Mouse (Mus musculus): ENCODE data around the gene Gm20388. TPM values are rescaled to one million over a fixed set of nuclear protein-coding genes. Genes with fewer than 3 reads are reported as not detected.

Gm20388 gene
- polyA plus RNA-seq, 1 experiment, result 49.7 TPM

DNA sequence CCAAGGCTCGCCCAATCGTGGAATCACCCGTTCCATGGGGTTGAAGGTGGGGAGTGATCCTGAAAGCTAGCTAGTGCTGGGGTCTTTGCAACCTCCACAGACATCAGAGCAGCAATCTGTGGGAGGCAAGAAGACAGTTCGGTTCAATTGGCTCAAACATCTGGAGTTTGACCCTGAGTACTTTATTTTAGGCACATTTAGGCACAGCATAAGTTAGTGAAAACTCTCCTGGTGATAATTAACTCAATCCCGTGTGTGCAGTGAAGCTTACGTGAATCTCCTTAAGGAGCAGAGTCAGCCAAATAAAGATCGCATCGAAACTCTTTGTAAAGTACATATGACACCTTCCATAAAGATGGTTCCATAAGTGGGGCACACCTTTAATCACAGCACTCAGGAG is 28.7 kb upstream of the Gm20388 start:
- TF ChIP-seq POLR2A (IDR thresholded peaks at IDR 0.05; ENCODE audit: low read depth, low read length) (no peak), CTCF (conservative IDR thresholded peaks at IDR 0.05; ENCODE audit: insufficient read depth, insufficient read length, low read depth, low read length) (no peak)
- Histone ChIP-seq H3K27ac (ENCODE audit: insufficient read depth, low read depth, low read length) (peak overlapping the region; percentile 69), H3K36me3 (ENCODE audit: control insufficient read depth, insufficient read depth, low read length) (no peaks in the 10 kb centered on the region), H3K4me1 (ENCODE audit: control insufficient read depth, insufficient read depth, low read length) (peaks cover 31% of the 10 kb centered on the region; the same call in 1 of the 2 replicates), H3K27me3 (replicated peaks; ENCODE audit: control insufficient read depth, insufficient read depth, low read length) (no peaks in the 10 kb centered on the region), H3K4me3 (ENCODE audit: insufficient read depth, low read depth, low read length) (no peak overlapping the region)
- peak; percentile 81 for DNase-seq
- WGBS, result 53% methylated on average over 8 of the region's 8 CpGs

DNA sequence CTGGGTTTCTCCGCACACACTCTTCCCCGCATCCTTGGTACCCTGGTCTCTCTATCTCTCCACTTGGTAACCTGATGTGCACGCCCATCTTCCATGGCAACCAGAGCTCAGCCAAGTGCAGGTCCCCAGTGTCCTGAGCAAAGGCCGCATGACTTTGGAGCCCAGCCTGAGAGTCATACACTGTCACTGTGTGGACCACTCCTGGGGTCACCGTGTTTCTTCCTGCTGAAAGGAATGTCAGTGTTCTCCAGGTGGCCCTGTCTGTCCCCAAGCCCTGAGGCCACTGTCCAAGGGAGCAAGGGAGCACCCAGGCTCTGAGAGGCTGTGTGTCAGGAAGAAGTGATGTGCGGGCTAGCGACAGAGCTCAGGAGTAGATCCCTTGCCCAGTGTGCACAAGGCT is 27.4 kb upstream of the Gm20388 start:
- no peaks in the 10 kb centered on the region for H3K36me3 ChIP-seq (ENCODE audit: control insufficient read depth, insufficient read depth, low read length)
- DNase-seq, result peak; percentile 73
- H3K27me3 ChIP-seq (replicated peaks; ENCODE audit: control insufficient read depth, insufficient read depth, low read length), result no peaks in the 10 kb centered on the region
- H3K27ac ChIP-seq (ENCODE audit: insufficient read depth, low read depth, low read length), result no peak overlapping the region
- H3K4me3 ChIP-seq (ENCODE audit: insufficient read depth, low read depth, low read length), result no peak overlapping the region
- WGBS, result 80% methylated on average over 7 of the region's 7 CpGs
- peaks cover 31% of the 10 kb centered on the region; the same call in 1 of the 2 replicates for H3K4me1 ChIP-seq (ENCODE audit: control insufficient read depth, insufficient read depth, low read length)
- no peak for TF ChIP-seq CTCF (conservative IDR thresholded peaks at IDR 0.05; ENCODE audit: insufficient read depth, insufficient read length, low read depth, low read length)
- no peak for TF ChIP-seq POLR2A (IDR thresholded peaks at IDR 0.05; ENCODE audit: low read depth, low read length)

- TF ChIP-seq CTCF (conservative IDR thresholded peaks at IDR 0.05; ENCODE audit: insufficient read depth, insufficient read length, low read depth, low read length) (no peak), POLR2A (IDR thresholded peaks at IDR 0.05; ENCODE audit: low read depth, low read length) (no peak)
- DNase-seq, result peak; percentile 95
- Histone ChIP-seq H3K4me1 (ENCODE audit: control insufficient read depth, insufficient read depth, low read length) (peaks cover 26% of the 10 kb centered on the region; the same call in 1 of the 2 replicates), H3K27me3 (replicated peaks; ENCODE audit: control insufficient read depth, insufficient read depth, low read length) (no peaks in the 10 kb centered on the region), H3K4me3 (ENCODE audit: insufficient read depth, low read depth, low read length) (no peak overlapping the region), H3K27ac (ENCODE audit: insufficient read depth, low read depth, low read length) (peak overlapping the region; percentile 57), H3K36me3 (ENCODE audit: control insufficient read depth, insufficient read depth, low read length) (no peaks in the 10 kb centered on the region)
- WGBS, result 18% methylated on average over 3 of the region's 3 CpGs
These were observed 25.0 kb upstream of the Gm20388 start for GRCm38 (mm10) chr8:119885612-119886011.

DNA sequence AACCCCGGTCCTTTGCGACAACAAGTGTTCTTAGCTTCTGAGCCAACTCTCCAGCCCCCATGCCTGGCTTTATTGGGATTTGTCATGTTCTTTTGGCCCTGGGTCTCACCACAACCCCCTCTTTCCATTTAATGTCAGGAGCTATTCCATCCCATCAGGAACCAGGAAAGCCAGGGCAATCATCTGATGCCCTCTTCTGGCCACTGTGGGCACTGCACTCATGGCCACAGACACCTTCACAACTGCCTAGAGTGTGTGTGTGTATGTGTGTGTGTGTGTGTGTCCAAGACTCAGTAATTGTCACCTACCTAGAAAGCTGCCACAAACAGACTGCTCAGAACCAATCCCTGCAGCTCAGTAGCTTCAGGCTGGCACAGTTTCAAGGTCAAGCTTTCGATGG is 23.5 kb upstream of the Gm20388 start:
- H3K27me3 ChIP-seq (replicated peaks; ENCODE audit: control insufficient read depth, insufficient read depth, low read length), result no peaks in the 10 kb centered on the region
- no peak overlapping the region for H3K4me3 ChIP-seq (ENCODE audit: insufficient read depth, low read depth, low read length)
- WGBS, result 87% methylated on average over 3 of the region's 3 CpGs
- H3K4me1 ChIP-seq (ENCODE audit: control insufficient read depth, insufficient read depth, low read length), result peaks cover 14% of the 10 kb centered on the region; the same call in 1 of the 2 replicates
- peak; percentile 80 for DNase-seq
- H3K27ac ChIP-seq (ENCODE audit: insufficient read depth, low read depth, low read length), result no peak overlapping the region
- TF ChIP-seq POLR2A (IDR thresholded peaks at IDR 0.05; ENCODE audit: low read depth, low read length) (no peak), CTCF (conservative IDR thresholded peaks at IDR 0.05; ENCODE audit: insufficient read depth, insufficient read length, low read depth, low read length) (peak; percentile 90)
- no peaks in the 10 kb centered on the region for H3K36me3 ChIP-seq (ENCODE audit: control insufficient read depth, insufficient read depth, low read length)

- H3K4me1 ChIP-seq (ENCODE audit: control insufficient read depth, insufficient read depth, low read length), result peaks cover 10% of the 10 kb centered on the region; the same call in 1 of the 2 replicates
- 88% methylated on average over 4 of the region's 4 CpGs for WGBS
- H3K4me3 ChIP-seq (ENCODE audit: insufficient read depth, low read depth, low read length), result no peak overlapping the region
- no peaks in the 10 kb centered on the region for H3K36me3 ChIP-seq (ENCODE audit: control insufficient read depth, insufficient read depth, low read length)
- no peaks in the 10 kb centered on the region for H3K27me3 ChIP-seq (replicated peaks; ENCODE audit: control insufficient read depth, insufficient read depth, low read length)
- no peak for DNase-seq
- TF ChIP-seq CTCF (conservative IDR thresholded peaks at IDR 0.05; ENCODE audit: insufficient read depth, insufficient read length, low read depth, low read length) (no peak), POLR2A (IDR thresholded peaks at IDR 0.05; ENCODE audit: low read depth, low read length) (no peak)
- no peak overlapping the region for H3K27ac ChIP-seq (ENCODE audit: insufficient read depth, low read depth, low read length)
These were observed 22.6 kb upstream of the Gm20388 start for GRCm38 (mm10) chr8:119888012-119888411.

DNA sequence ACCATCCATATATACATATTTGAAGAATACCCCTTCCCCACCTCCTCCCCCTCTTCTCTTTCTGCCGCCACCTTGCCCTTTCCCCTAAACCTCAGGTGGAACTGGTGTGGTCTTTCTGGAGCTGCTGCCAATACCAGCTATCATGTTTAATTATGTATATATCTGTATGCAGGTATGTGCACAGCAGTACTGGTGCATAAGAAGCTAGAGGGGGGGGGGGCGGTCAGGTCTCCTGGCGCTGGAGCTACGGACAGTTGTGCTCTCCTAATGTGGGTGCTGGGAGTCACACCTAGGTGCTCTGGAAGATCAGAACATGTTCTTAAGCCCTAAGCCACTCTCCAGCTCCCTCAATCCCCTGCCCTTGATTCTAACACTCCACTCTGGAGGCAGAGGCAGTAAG is 13.6 kb upstream of the Gm20388 start:
- peaks cover 28% of the 10 kb centered on the region; the same call in 1 of the 2 replicates for H3K4me1 ChIP-seq (ENCODE audit: control insufficient read depth, insufficient read depth, low read length)
- 69% methylated on average over 4 of the region's 4 CpGs for WGBS
- DNase-seq, result no peak
- H3K27me3 ChIP-seq (replicated peaks; ENCODE audit: control insufficient read depth, insufficient read depth, low read length), result no peaks in the 10 kb centered on the region
- no peaks in the 10 kb centered on the region for H3K36me3 ChIP-seq (ENCODE audit: control insufficient read depth, insufficient read depth, low read length)
- H3K27ac ChIP-seq (ENCODE audit: insufficient read depth, low read depth, low read length), result peak overlapping the region; percentile 1; the same call in 1 of the 2 replicates
- no peak overlapping the region for H3K4me3 ChIP-seq (ENCODE audit: insufficient read depth, low read depth, low read length)
- no peak for TF ChIP-seq POLR2A (IDR thresholded peaks at IDR 0.05; ENCODE audit: low read depth, low read length)
- no peak for TF ChIP-seq CTCF (conservative IDR thresholded peaks at IDR 0.05; ENCODE audit: insufficient read depth, insufficient read length, low read depth, low read length)

- no peak overlapping the region for H3K27ac ChIP-seq (ENCODE audit: insufficient read depth, low read depth, low read length)
- no peaks in the 10 kb centered on the region for H3K27me3 ChIP-seq (replicated peaks; ENCODE audit: control insufficient read depth, insufficient read depth, low read length)
- no peaks in the 10 kb centered on the region for H3K36me3 ChIP-seq (ENCODE audit: control insufficient read depth, insufficient read depth, low read length)
- H3K4me1 ChIP-seq (ENCODE audit: control insufficient read depth, insufficient read depth, low read length), result peaks cover 28% of the 10 kb centered on the region; the same call in 1 of the 2 replicates
- WGBS, result 45% methylated on average over 13 of the region's 13 CpGs
- no peak for DNase-seq
- TF ChIP-seq POLR2A (IDR thresholded peaks at IDR 0.05; ENCODE audit: low read depth, low read length) (no peak), CTCF (conservative IDR thresholded peaks at IDR 0.05; ENCODE audit: insufficient read depth, insufficient read length, low read depth, low read length) (no peak)
- no peak overlapping the region for H3K4me3 ChIP-seq (ENCODE audit: insufficient read depth, low read depth, low read length)
These were observed 12.7 kb upstream of the Gm20388 start for GRCm38 (mm10) chr8:119897933-119898332.

Data from kidney, adult 2 months (tissue).